Comparison of ENCODE assay signal across 8 mouse cellular contexts in genomic region chr7:45509181-45509882, GRCm38 (mm10). TPM values are rescaled to one million over a fixed set of nuclear protein-coding genes. Genes with fewer than 3 reads are reported as not detected.
DNase-seq lines count a peak whose midpoint lies in the region; ATAC-seq and TF ChIP-seq lines count a peak whose summit lies in the region.

No protein-coding gene starts in this region.

- H3K4me2 ChIP-seq in lung, embryonic 14.5 days = peak overlapping the region; percentile 97
- peak overlapping the region; percentile 81 for H3K4me2 ChIP-seq in embryonic facial prominence, embryonic 11.5 days (ENCODE audit: low read depth, low read length)
- peak overlapping the region; percentile 93 for H3K4me2 ChIP-seq in intestine, embryonic 14.5 days (ENCODE audit: low read length)
- H3K4me2 ChIP-seq in midbrain, postnatal 0 days (ENCODE audit: low read depth, low read length, poor library complexity, severe bottlenecking) = peak overlapping the region; percentile 98

- peak overlapping the region; percentile 92 for H3K27ac ChIP-seq in lung, embryonic 14.5 days (ENCODE audit: low read depth)
- no peak overlapping the region for H3K27ac ChIP-seq in embryonic facial prominence, embryonic 11.5 days (replicated peaks; ENCODE audit: low read depth, low read length)
- H3K27ac ChIP-seq in intestine, embryonic 14.5 days (ENCODE audit: low read depth) = peak overlapping the region; percentile 96
- peak overlapping the region; percentile 79 for H3K27ac ChIP-seq in midbrain, postnatal 0 days (ENCODE audit: low read depth, low read length)

- H3K4me1 ChIP-seq in lung, embryonic 14.5 days (ENCODE audit: insufficient read depth) = no peaks in the 10 kb centered on the region
- peaks cover 4% of the 10 kb centered on the region for H3K4me1 ChIP-seq in embryonic facial prominence, embryonic 11.5 days (ENCODE audit: control insufficient read depth, insufficient read depth, low read length)
- peaks cover 15% of the 10 kb centered on the region for H3K4me1 ChIP-seq in intestine, embryonic 14.5 days (replicated peaks; ENCODE audit: control insufficient read depth, insufficient read depth, low read length)
- H3K4me1 ChIP-seq in midbrain, postnatal 0 days (ENCODE audit: insufficient read depth, low read length) = peaks cover 8% of the 10 kb centered on the region; the same call in 1 of the 2 replicates

- no peak for DNase-seq in lung, embryonic 14.5 days
- DNase-seq in lung, postnatal 14 days = no peak
- DNase-seq in embryonic facial prominence, embryonic 11.5 days (ENCODE audit: low spot score) = no peak
- DNase-seq in intestine, embryonic 14.5 days (ENCODE audit: low spot score) = no peak
- no peak for DNase-seq in midbrain, postnatal 0 days (ENCODE audit: low spot score)
- DNase-seq in gastrocnemius, postnatal 4 days (ENCODE audit: low spot score in 2 of 2) = no peak
- no peak for DNase-seq in adrenal gland, adult 8-10 months
- no peak for DNase-seq in urinary bladder, adult 18-20 months (ENCODE audit: low spot score in 2 of 2)

- no peaks in the 10 kb centered on the region for H3K27me3 ChIP-seq in lung, embryonic 14.5 days (ENCODE audit: insufficient read depth, low read length)
- H3K27me3 ChIP-seq in embryonic facial prominence, embryonic 11.5 days (ENCODE audit: control insufficient read depth, insufficient read depth, low read length) = no peaks in the 10 kb centered on the region
- H3K27me3 ChIP-seq in intestine, embryonic 14.5 days (replicated peaks; ENCODE audit: control insufficient read depth, insufficient read depth, low read length) = no peaks in the 10 kb centered on the region
- no peaks in the 10 kb centered on the region for H3K27me3 ChIP-seq in midbrain, postnatal 0 days (ENCODE audit: insufficient read depth, low read length)

- 27% methylated on average over 19 of the region's 19 CpGs for WGBS in lung, embryonic 14.5 days
- 39% methylated on average over 19 of the region's 19 CpGs for WGBS in embryonic facial prominence, embryonic 11.5 days
- WGBS in intestine, embryonic 14.5 days = 25% methylated on average over 19 of the region's 19 CpGs
- WGBS in midbrain, postnatal 0 days = 42% methylated on average over 19 of the region's 19 CpGs

- TF ChIP-seq CTCF in lung, embryonic 14.5 days (IDR thresholded peaks at IDR 0.05; ENCODE audit: low read depth) = no peak
- no peak for TF ChIP-seq CTCF in midbrain, postnatal 0 days (IDR thresholded peaks at IDR 0.05)

- H3K36me3 ChIP-seq in lung, embryonic 14.5 days (ENCODE audit: insufficient read depth) = peaks cover 23% of the 10 kb centered on the region
- H3K36me3 ChIP-seq in embryonic facial prominence, embryonic 11.5 days (replicated peaks; ENCODE audit: control insufficient read depth, insufficient read depth, low read depth, low read length) = no peaks in the 10 kb centered on the region
- H3K36me3 ChIP-seq in intestine, embryonic 14.5 days (ENCODE audit: control insufficient read depth, insufficient read depth, low read length) = peaks cover 33% of the 10 kb centered on the region
- H3K36me3 ChIP-seq in midbrain, postnatal 0 days (ENCODE audit: insufficient read depth, low read length) = peaks cover 5% of the 10 kb centered on the region; the same call in 1 of the 2 replicates

- peak overlapping the region; percentile 53 for H3K4me3 ChIP-seq in lung, embryonic 14.5 days (ENCODE audit: low read depth, low read length)
- H3K4me3 ChIP-seq in embryonic facial prominence, embryonic 11.5 days (ENCODE audit: low read depth, low read length) = peak overlapping the region; percentile 46
- H3K4me3 ChIP-seq in intestine, embryonic 14.5 days (ENCODE audit: low read depth, low read length) = peak overlapping the region; percentile 71
- H3K4me3 ChIP-seq in midbrain, postnatal 0 days (ENCODE audit: low read depth, low read length) = peak overlapping the region; percentile 53

- ATAC-seq in lung, embryonic 14.5 days (ENCODE audit: insufficient read depth) = peak; percentile 25
- 0 out of 2 replicates have a peak, but pooled peaks have one; percentile 4 for ATAC-seq in embryonic facial prominence, embryonic 11.5 days (replicated peaks; ENCODE audit: insufficient number of reproducible peaks, low FRiP score, low TSS enrichment, low read depth)
- ATAC-seq in intestine, embryonic 14.5 days (replicated peaks; ENCODE audit: low FRiP score, low TSS enrichment, low read depth) = peak; percentile 10; the same call in 1 of the 2 replicates
- ATAC-seq in midbrain, postnatal 0 days (ENCODE audit: low FRiP score) = no peak; the same call in 1 of the 2 replicates

- no peaks in the 10 kb centered on the region for H3K9me3 ChIP-seq in lung, embryonic 14.5 days (ENCODE audit: low read depth, low read length)
- no peaks in the 10 kb centered on the region for H3K9me3 ChIP-seq in embryonic facial prominence, embryonic 11.5 days (replicated peaks; ENCODE audit: control insufficient read depth, low read length)
- no peaks in the 10 kb centered on the region for H3K9me3 ChIP-seq in intestine, embryonic 14.5 days (ENCODE audit: control insufficient read depth, low read length)
- H3K9me3 ChIP-seq in midbrain, postnatal 0 days (ENCODE audit: low read length) = no peaks in the 10 kb centered on the region

- H3K9ac ChIP-seq in lung, embryonic 14.5 days = peak overlapping the region; percentile 60
- H3K9ac ChIP-seq in embryonic facial prominence, embryonic 11.5 days (replicated peaks; ENCODE audit: low read length) = peak overlapping the region; percentile 53
- peak overlapping the region; percentile 64 for H3K9ac ChIP-seq in intestine, embryonic 14.5 days (ENCODE audit: low read length)
- peak overlapping the region; percentile 69 for H3K9ac ChIP-seq in midbrain, postnatal 0 days (replicated peaks; ENCODE audit: low read length, poor library complexity, severe bottlenecking)

RNA-seq across cellular contexts. Expression of gene Nucb1, which starts 0.9 kb away (rescaled TPM):
- polyA plus RNA-seq in lung, embryonic 14.5 days (2014; fragmentation: Nextera tagmentation; extraction: Ambion mirVana) = 194 and 201 TPM in 2 replicates
- polyA plus RNA-seq in embryonic facial prominence, embryonic 11.5 days (2014; fragmentation: Nextera tagmentation; extraction: Ambion mirVana) = 96.7 and 107 TPM in 2 replicates
- polyA plus RNA-seq in intestine, embryonic 14.5 days (2014; fragmentation: Nextera tagmentation; extraction: Ambion mirVana) = 192 and 204 TPM in 2 replicates
- 92.2 and 137 TPM in 2 replicates for total RNA-seq in midbrain, postnatal 0 days (2014; rRNA removed)
- polyA plus RNA-seq in midbrain, postnatal 0 days (2015; fragmentation: Nextera tagmentation; extraction: Ambion mirVana) = 137 and 144 TPM in 2 replicates
- total RNA-seq in gastrocnemius, postnatal 4 days (2021) = 100 to 1,000 TPM; 182 to 199 TPM
- 100 to 1,000 TPM; 291 to 305 (median 294) TPM for total RNA-seq in adrenal gland, adult 8-10 months (2022)

RNA-seq across cellular contexts. Expression of gene Ppp1r15a, which starts 16.7 kb away (rescaled TPM):
- polyA plus RNA-seq in lung, embryonic 14.5 days (2014; fragmentation: Nextera tagmentation; extraction: Ambion mirVana) = 15.6 and 17.5 TPM in 2 replicates
- 19.8 and 20.3 TPM in 2 replicates for polyA plus RNA-seq in embryonic facial prominence, embryonic 11.5 days (2014; fragmentation: Nextera tagmentation; extraction: Ambion mirVana)
- 14.7 and 15.0 TPM in 2 replicates for polyA plus RNA-seq in intestine, embryonic 14.5 days (2014; fragmentation: Nextera tagmentation; extraction: Ambion mirVana)
- 17.2 and 17.4 TPM in 2 replicates for total RNA-seq in midbrain, postnatal 0 days (2014; rRNA removed)
- polyA plus RNA-seq in midbrain, postnatal 0 days (2015; fragmentation: Nextera tagmentation; extraction: Ambion mirVana) = 18.7 and 18.8 TPM in 2 replicates
- total RNA-seq in gastrocnemius, postnatal 4 days (2021) = 10 to 100 TPM; 22.7 to 23.5 TPM
- 10 to 100 TPM; 29.2 to 62.8 (median 45.0) TPM for total RNA-seq in adrenal gland, adult 8-10 months (2022)

RNA-seq across cellular contexts. Expression of gene Plekha4, which starts 16.8 kb away (rescaled TPM):
- polyA plus RNA-seq in lung, embryonic 14.5 days (2014; fragmentation: Nextera tagmentation; extraction: Ambion mirVana) = 1.9 and 2.1 TPM in 2 replicates
- 0.62 and 1.3 TPM in 2 replicates for polyA plus RNA-seq in embryonic facial prominence, embryonic 11.5 days (2014; fragmentation: Nextera tagmentation; extraction: Ambion mirVana)
- 0.97 and 1.5 TPM in 2 replicates for polyA plus RNA-seq in intestine, embryonic 14.5 days (2014; fragmentation: Nextera tagmentation; extraction: Ambion mirVana)
- 2.0 and 2.1 TPM in 2 replicates for total RNA-seq in midbrain, postnatal 0 days (2014; rRNA removed)
- polyA plus RNA-seq in midbrain, postnatal 0 days (2015; fragmentation: Nextera tagmentation; extraction: Ambion mirVana) = 1.2 and 1.6 TPM in 2 replicates
- total RNA-seq in gastrocnemius, postnatal 4 days (2021) = 10 to 100 TPM; 17.1 to 20.3 TPM
- total RNA-seq in adrenal gland, adult 8-10 months (2022) = 1 to 10 TPM; 3.1 to 6.9 (median 4.3) TPM

RNA-seq across cellular contexts. Expression of gene Dhdh, which starts 20.7 kb away (rescaled TPM):
- 3.0 and 3.3 TPM in 2 replicates for polyA plus RNA-seq in lung, embryonic 14.5 days (2014; fragmentation: Nextera tagmentation; extraction: Ambion mirVana)
- polyA plus RNA-seq in embryonic facial prominence, embryonic 11.5 days (2014; fragmentation: Nextera tagmentation; extraction: Ambion mirVana) = 2.6 and 3.1 TPM in 2 replicates
- polyA plus RNA-seq in intestine, embryonic 14.5 days (2014; fragmentation: Nextera tagmentation; extraction: Ambion mirVana) = 2.9 and 3.5 TPM in 2 replicates
- 4.3 TPM in 2 replicates for total RNA-seq in midbrain, postnatal 0 days (2014; rRNA removed)
- polyA plus RNA-seq in midbrain, postnatal 0 days (2015; fragmentation: Nextera tagmentation; extraction: Ambion mirVana) = 5.5 and 6.1 TPM in 2 replicates
- 1 to 10 TPM; 8.3 TPM for total RNA-seq in gastrocnemius, postnatal 4 days (2021)
- total RNA-seq in adrenal gland, adult 8-10 months (2022) = 10 to 100 TPM; 65.1 to 80.0 (median 69.2) TPM

RNA-seq across cellular contexts. Expression of gene Gm45808, which starts 22.7 kb away (rescaled TPM):
- not detected in 2 replicates for polyA plus RNA-seq in lung, embryonic 14.5 days (2014; fragmentation: Nextera tagmentation; extraction: Ambion mirVana)
- not detected in 2 replicates for polyA plus RNA-seq in embryonic facial prominence, embryonic 11.5 days (2014; fragmentation: Nextera tagmentation; extraction: Ambion mirVana)
- polyA plus RNA-seq in intestine, embryonic 14.5 days (2014; fragmentation: Nextera tagmentation; extraction: Ambion mirVana) = not detected in 2 replicates
- total RNA-seq in midbrain, postnatal 0 days (2014; rRNA removed) = 0.52 and 1.6 TPM in 2 replicates
- not detected in 2 replicates for polyA plus RNA-seq in midbrain, postnatal 0 days (2015; fragmentation: Nextera tagmentation; extraction: Ambion mirVana)
- 1 to 10 TPM; 3.8 to 5.4 TPM for total RNA-seq in gastrocnemius, postnatal 4 days (2021)
- 10 to 100 TPM; 38.9 to 41.2 (median 40.2) TPM for total RNA-seq in adrenal gland, adult 8-10 months (2022)
